Mouse (Mus musculus) E14TG2a.4 (cell line): ENCODE measurements around the gene Srd5a2.

Source experiments
- CTCF ChIP-seq: conservative IDR thresholded peaks from 2 replicates; pipeline ENCODE4 v1.5.1; 2014; ENCODE audit warnings: low read length
- POU5F1 ChIP-seq: IDR thresholded peaks from 2 replicates; pipeline ENCODE4 v1.6.1; 2014; ENCODE audit warnings: low read length, borderline replicate concordance

DNA sequence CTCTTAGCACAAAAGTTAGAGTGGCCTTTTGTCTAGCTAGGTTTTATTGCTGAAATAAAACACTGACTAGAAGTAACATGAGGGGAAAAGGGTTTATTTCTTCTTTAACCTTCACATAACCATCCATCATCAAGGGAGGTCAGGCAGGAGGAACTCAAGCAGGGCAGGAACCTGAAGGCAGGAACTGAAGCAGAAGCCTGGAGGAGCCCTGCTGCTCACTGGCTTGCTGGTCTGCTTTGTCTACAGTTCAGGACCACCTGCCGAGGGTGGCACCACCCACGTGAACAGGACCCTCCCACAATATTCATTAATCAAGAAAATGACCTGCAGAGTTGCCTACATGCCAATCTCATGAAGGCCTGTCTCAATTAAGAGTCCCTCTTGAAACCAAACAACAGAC lies 45.3 kb downstream of the Srd5a2 start:
- TF ChIP-seq CTCF = no peak
- TF ChIP-seq POU5F1 = no peak
